Mouse (Mus musculus): ENCODE data around the gene Sema3d. TPM values are rescaled to one million over a fixed set of nuclear protein-coding genes. Genes with fewer than 3 reads are reported as not detected.

Gene Sema3d
- total RNA-seq, 2 experiments from 2014 or later = 3.4 to 3.9 TPM

GRCm38 (mm10) chr5:12583293-12583834 lies 200.2 kb downstream of the Sema3d start:
- DNase-seq (ENCODE audit: low spot score in 2 of 2) = no peak

GRCm38 (mm10) chr5:12584886-12585285 lies 201.7 kb downstream of the Sema3d start:
- DNase-seq (ENCODE audit: low spot score in 2 of 2) = no peak

- no peak for DNase-seq (ENCODE audit: low spot score in 2 of 2)
Observed at GRCm38 (mm10) chr5:12634227-12634980, 251.2 kb downstream of the Sema3d start.

GRCm38 (mm10) chr5:12637763-12638468 lies 254.7 kb downstream of the Sema3d start:
- no peak for DNase-seq (ENCODE audit: low spot score in 2 of 2)

Measured in layer of hippocampus, adult 18-20 months (tissue).